Mouse (Mus musculus): ENCODE measurements around the gene Nedd9. TPM values are rescaled to one million over a fixed set of nuclear protein-coding genes. Genes with fewer than 3 reads are reported as not detected.

Nedd9 gene
- polyA plus RNA-seq, 1 experiment from 2014 or later = 19.2 TPM

- no peak overlapping the region for H3K27ac ChIP-seq
- H3K27me3 ChIP-seq = peaks cover 94% of the 10 kb centered on the region
These were observed 36.3 kb downstream of the Nedd9 start for GRCm38 (mm10) chr13:41450821-41451220.

GRCm38 (mm10) chr13:41449211-41449610 is 38.0 kb downstream of the Nedd9 start:
- peaks cover 96% of the 10 kb centered on the region for H3K27me3 ChIP-seq
- no peak overlapping the region for H3K27ac ChIP-seq
- no peak for ATAC-seq (replicated peaks; ENCODE audit: insufficient number of reproducible peaks, insufficient read depth, low FRiP score, low read depth)
- no peaks in the 10 kb centered on the region for H3K36me3 ChIP-seq
- no peak overlapping the region for H3K4me3 ChIP-seq
- no peaks in the 10 kb centered on the region for H3K4me1 ChIP-seq (replicated peaks)
- H3K9ac ChIP-seq = no peak overlapping the region
- 77% methylated on average over 2 of the region's 2 CpGs for WGBS
- H3K9me3 ChIP-seq (replicated peaks) = no peaks in the 10 kb centered on the region
- H3K4me2 ChIP-seq = no peak overlapping the region

More at GRCm38 (mm10) chr13:41450821-41451220, 36.3 kb downstream of the Nedd9 start:
- Histone ChIP-seq H3K4me3 (no peak overlapping the region), H3K4me1 (replicated peaks) (no peaks in the 10 kb centered on the region), H3K4me2 (no peak overlapping the region), H3K9me3 (replicated peaks) (no peaks in the 10 kb centered on the region), H3K36me3 (no peaks in the 10 kb centered on the region), H3K9ac (no peak overlapping the region)
- 64% methylated on average over 6 of the region's 6 CpGs for WGBS
- ATAC-seq (replicated peaks; ENCODE audit: insufficient number of reproducible peaks, insufficient read depth, low FRiP score, low read depth) = no peak

DNA sequence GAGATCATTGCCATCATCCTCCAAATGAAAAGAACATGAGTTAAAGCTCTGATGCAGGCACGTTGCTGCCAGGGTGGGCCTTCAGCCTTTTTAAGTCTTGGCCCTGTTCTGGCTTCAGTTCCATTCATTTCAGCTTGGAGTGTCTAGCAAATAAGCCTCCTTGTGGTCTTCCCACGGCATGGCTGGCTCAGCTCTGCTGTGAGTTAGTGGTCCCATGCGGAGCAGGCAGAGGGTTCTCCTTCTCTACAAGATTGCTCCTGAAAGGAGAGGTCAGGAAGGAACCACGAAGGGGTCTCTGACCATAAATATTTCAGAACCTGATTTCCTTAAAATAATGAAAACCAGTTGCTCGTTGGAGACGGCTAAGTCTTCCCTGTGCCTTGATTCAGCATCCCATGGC is 40.0 kb downstream of the Nedd9 start:
- Histone ChIP-seq H3K4me2 (no peak overlapping the region), H3K4me3 (no peak overlapping the region), H3K36me3 (no peaks in the 10 kb centered on the region), H3K27me3 (peaks cover 98% of the 10 kb centered on the region), H3K27ac (no peak overlapping the region), H3K9ac (no peak overlapping the region), H3K9me3 (replicated peaks) (no peaks in the 10 kb centered on the region), H3K4me1 (replicated peaks) (no peaks in the 10 kb centered on the region)
- WGBS = 69% methylated on average over 6 of the region's 6 CpGs
- no peak for ATAC-seq (replicated peaks; ENCODE audit: insufficient number of reproducible peaks, insufficient read depth, low FRiP score, low read depth)

- 96% methylated on average over 1 of the region's 1 CpGs for whole genome bisulfite sequencing
- no peak for ATAC-seq (replicated peaks; ENCODE audit: insufficient number of reproducible peaks, insufficient read depth, low FRiP score, low read depth)
These were observed 40.6 kb downstream of the Nedd9 start for GRCm38 (mm10) chr13:41446591-41446990.

DNA sequence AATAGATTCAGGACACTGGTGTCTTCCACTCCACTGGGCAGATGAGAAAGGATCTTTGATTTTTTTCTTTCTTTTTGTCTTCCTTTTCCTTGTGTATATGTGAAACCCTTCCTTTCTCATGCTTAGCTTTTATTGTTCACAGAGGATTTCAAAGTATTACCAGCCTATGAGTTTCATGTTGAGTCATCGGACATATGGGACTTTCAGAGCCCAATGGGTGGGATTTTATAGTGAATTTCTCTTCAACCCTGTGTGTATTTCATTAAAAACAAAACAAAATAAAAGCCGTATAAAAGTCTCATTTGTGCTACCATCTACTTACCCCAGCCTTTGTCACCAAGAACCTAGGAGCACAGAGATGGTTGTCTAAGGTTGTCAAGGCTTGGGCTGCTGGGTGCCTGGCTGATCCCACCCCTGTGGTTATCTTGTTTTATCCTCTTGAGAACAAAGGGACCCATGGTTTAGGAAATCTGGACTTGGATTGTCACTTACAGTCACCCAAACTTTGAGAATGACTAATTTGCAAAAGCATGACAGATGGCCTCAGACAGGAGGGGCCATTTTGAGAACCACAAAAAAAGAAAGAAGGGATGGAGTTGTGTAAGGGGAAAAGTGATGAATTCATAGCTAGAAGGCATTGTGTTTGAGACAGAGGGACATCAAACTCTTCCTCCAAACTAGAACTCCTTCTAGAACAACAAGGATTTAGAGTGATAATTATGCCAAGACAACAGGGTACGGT is 41.9 kb downstream of the Nedd9 start:
- Histone ChIP-seq H3K4me3 (no peak overlapping the region), H3K9me3 (replicated peaks) (no peaks in the 10 kb centered on the region), H3K4me2 (no peak overlapping the region), H3K27me3 (peaks cover 93% of the 10 kb centered on the region), H3K9ac (no peak overlapping the region), H3K27ac (no peak overlapping the region), H3K4me1 (replicated peaks) (no peaks in the 10 kb centered on the region), H3K36me3 (no peaks in the 10 kb centered on the region)
- 91% methylated on average over 3 of the region's 3 CpGs for WGBS
- no peak for ATAC-seq (replicated peaks; ENCODE audit: insufficient number of reproducible peaks, insufficient read depth, low FRiP score, low read depth)

More at GRCm38 (mm10) chr13:41446591-41446990, 40.6 kb downstream of the Nedd9 start:
- Histone ChIP-seq H3K4me3 (no peak overlapping the region), H3K9ac (no peak overlapping the region), H3K27me3 (peaks cover 95% of the 10 kb centered on the region), H3K4me1 (replicated peaks) (no peaks in the 10 kb centered on the region), H3K27ac (no peak overlapping the region), H3K9me3 (replicated peaks) (no peaks in the 10 kb centered on the region), H3K36me3 (no peaks in the 10 kb centered on the region), H3K4me2 (no peak overlapping the region)

GRCm38 (mm10) chr13:41444230-41444629 is 42.9 kb downstream of the Nedd9 start:
- no peak overlapping the region for H3K4me3 ChIP-seq
- WGBS = 89% methylated on average over 6 of the region's 6 CpGs
- no peak overlapping the region for H3K4me2 ChIP-seq
- H3K36me3 ChIP-seq = no peaks in the 10 kb centered on the region
- no peak for ATAC-seq (replicated peaks; ENCODE audit: insufficient number of reproducible peaks, insufficient read depth, low FRiP score, low read depth)
- H3K4me1 ChIP-seq (replicated peaks) = no peaks in the 10 kb centered on the region
- H3K9me3 ChIP-seq (replicated peaks) = no peaks in the 10 kb centered on the region
- H3K9ac ChIP-seq = no peak overlapping the region
- H3K27me3 ChIP-seq = peaks cover 91% of the 10 kb centered on the region
- H3K27ac ChIP-seq = no peak overlapping the region

GRCm38 (mm10) chr13:41442145-41442544 is 45.0 kb downstream of the Nedd9 start:
- 81% methylated on average over 4 of the region's 4 CpGs for WGBS
- Histone ChIP-seq H3K4me3 (no peak overlapping the region), H3K36me3 (no peaks in the 10 kb centered on the region), H3K27ac (no peak overlapping the region), H3K27me3 (peaks cover 75% of the 10 kb centered on the region), H3K4me2 (no peak overlapping the region), H3K9me3 (replicated peaks) (no peaks in the 10 kb centered on the region), H3K9ac (no peak overlapping the region), H3K4me1 (replicated peaks) (no peaks in the 10 kb centered on the region)
- no peak for ATAC-seq (replicated peaks; ENCODE audit: insufficient number of reproducible peaks, insufficient read depth, low FRiP score, low read depth)

- Histone ChIP-seq H3K9me3 (replicated peaks) (no peaks in the 10 kb centered on the region), H3K27ac (no peak overlapping the region), H3K9ac (no peak overlapping the region), H3K27me3 (peaks cover 64% of the 10 kb centered on the region), H3K36me3 (no peaks in the 10 kb centered on the region), H3K4me1 (replicated peaks) (no peaks in the 10 kb centered on the region), H3K4me3 (no peak overlapping the region), H3K4me2 (no peak overlapping the region)
- 80% methylated on average over 1 of the region's 1 CpGs for WGBS
- no peak for ATAC-seq (replicated peaks; ENCODE audit: insufficient number of reproducible peaks, insufficient read depth, low FRiP score, low read depth)
These were observed 47.0 kb downstream of the Nedd9 start for GRCm38 (mm10) chr13:41440205-41440604.

GRCm38 (mm10) chr13:41437390-41437789 is 49.8 kb downstream of the Nedd9 start:
- H3K9me3 ChIP-seq (replicated peaks) = no peaks in the 10 kb centered on the region
- no peak overlapping the region for H3K27ac ChIP-seq
- no peak for ATAC-seq (replicated peaks; ENCODE audit: insufficient number of reproducible peaks, insufficient read depth, low FRiP score, low read depth)
- H3K4me2 ChIP-seq = no peak overlapping the region
- H3K36me3 ChIP-seq = no peaks in the 10 kb centered on the region
- H3K4me3 ChIP-seq = no peak overlapping the region
- 80% methylated on average over 2 of the region's 2 CpGs for WGBS
- H3K9ac ChIP-seq = no peak overlapping the region
- H3K27me3 ChIP-seq = peaks cover 53% of the 10 kb centered on the region
- H3K4me1 ChIP-seq (replicated peaks) = no peaks in the 10 kb centered on the region

DNA sequence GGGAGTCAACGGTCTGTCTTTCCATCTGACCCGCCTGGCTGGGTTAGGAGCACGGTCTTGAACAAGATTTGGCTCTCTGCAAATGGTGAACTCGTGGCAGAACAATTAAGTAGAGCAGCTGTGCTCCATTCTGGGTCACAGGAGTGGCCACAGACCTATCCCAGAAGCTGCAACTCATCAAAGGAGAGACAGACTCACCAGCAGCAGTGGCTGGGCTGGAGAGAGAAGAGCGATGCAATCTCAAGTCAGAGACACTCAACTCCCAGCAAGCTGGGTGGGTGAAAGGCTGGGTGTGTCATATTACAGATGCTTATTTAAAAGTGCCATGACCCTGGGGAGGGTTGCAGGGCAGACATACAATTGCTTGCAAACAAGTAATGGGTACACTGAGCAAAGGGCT is 50.4 kb downstream of the Nedd9 start:
- 67% methylated on average over 5 of the region's 5 CpGs for WGBS

DNA sequence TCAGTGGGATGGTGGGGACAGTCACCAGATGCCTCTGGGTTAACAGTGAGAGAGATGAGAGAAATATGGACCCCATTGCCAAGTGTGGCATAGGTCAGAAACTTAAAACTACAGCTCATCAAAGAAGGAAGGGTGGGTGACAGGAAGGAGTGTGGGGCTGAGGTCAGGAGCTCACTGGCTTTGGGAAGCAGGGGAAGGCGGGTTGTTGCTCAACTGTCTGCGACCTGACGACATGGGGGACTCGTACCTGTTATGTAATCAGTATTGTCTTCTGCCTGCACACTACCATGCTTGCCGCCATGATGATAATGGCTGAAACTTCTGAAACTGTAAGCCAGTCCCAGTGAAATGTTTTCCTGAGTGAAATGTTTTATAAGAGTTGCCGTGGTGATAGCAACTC is 54.0 kb downstream of the Nedd9 start:
- Histone ChIP-seq H3K27ac (no peak overlapping the region), H3K4me1 (replicated peaks) (no peaks in the 10 kb centered on the region), H3K36me3 (no peaks in the 10 kb centered on the region), H3K4me2 (no peak overlapping the region), H3K9me3 (replicated peaks) (no peaks in the 10 kb centered on the region), H3K4me3 (no peak overlapping the region), H3K27me3 (peaks cover 37% of the 10 kb centered on the region), H3K9ac (no peak overlapping the region)
- ATAC-seq (replicated peaks; ENCODE audit: insufficient number of reproducible peaks, insufficient read depth, low FRiP score, low read depth) = no peak
- WGBS = 81% methylated on average over 6 of the region's 6 CpGs

More for the DNA sequence above, 50.4 kb downstream of the Nedd9 start:
- ATAC-seq (replicated peaks; ENCODE audit: insufficient number of reproducible peaks, insufficient read depth, low FRiP score, low read depth) = no peak
- Histone ChIP-seq H3K4me1 (replicated peaks) (no peaks in the 10 kb centered on the region), H3K27ac (no peak overlapping the region), H3K27me3 (peaks cover 51% of the 10 kb centered on the region), H3K4me2 (no peak overlapping the region), H3K9ac (no peak overlapping the region), H3K36me3 (no peaks in the 10 kb centered on the region), H3K4me3 (no peak overlapping the region), H3K9me3 (replicated peaks) (no peaks in the 10 kb centered on the region)

GRCm38 (mm10) chr13:41431795-41432194 is 55.4 kb downstream of the Nedd9 start:
- no peaks in the 10 kb centered on the region for H3K4me1 ChIP-seq (replicated peaks)
- no peak for ATAC-seq (replicated peaks; ENCODE audit: insufficient number of reproducible peaks, insufficient read depth, low FRiP score, low read depth)
- H3K27ac ChIP-seq = no peak overlapping the region
- no peak overlapping the region for H3K4me3 ChIP-seq
- WGBS = 76% methylated on average over 3 of the region's 3 CpGs
- H3K27me3 ChIP-seq = peaks cover 35% of the 10 kb centered on the region
- H3K4me2 ChIP-seq = no peak overlapping the region
- no peak overlapping the region for H3K9ac ChIP-seq
- no peaks in the 10 kb centered on the region for H3K9me3 ChIP-seq (replicated peaks)
- no peaks in the 10 kb centered on the region for H3K36me3 ChIP-seq

Data from heart, embryonic 15.5 days (tissue).